Mouse (Mus musculus) heart, adult 18-20 months (tissue): Measurements from ENCODE around the gene Vps8. TPM values are rescaled to one million over a fixed set of nuclear protein-coding genes. Genes with fewer than 3 reads are reported as not detected.

Experiments used
- DNase-seq, 2 experiments: peaks; one replicate each; pipeline ENCODE4 v3.0.0; 2021 to 2022; ENCODE audit warnings: mixed read lengths in 1 of 2
- total RNA-seq, 2 experiments: library from RNA; stranded (reverse); gene quantifications; 2 replicates each; pipeline ENCODE4 v1.2.3; 2021

Vps8 gene
- total RNA-seq, 2 experiments from 2014 or later = 21.3 to 23.6 TPM

DNA sequence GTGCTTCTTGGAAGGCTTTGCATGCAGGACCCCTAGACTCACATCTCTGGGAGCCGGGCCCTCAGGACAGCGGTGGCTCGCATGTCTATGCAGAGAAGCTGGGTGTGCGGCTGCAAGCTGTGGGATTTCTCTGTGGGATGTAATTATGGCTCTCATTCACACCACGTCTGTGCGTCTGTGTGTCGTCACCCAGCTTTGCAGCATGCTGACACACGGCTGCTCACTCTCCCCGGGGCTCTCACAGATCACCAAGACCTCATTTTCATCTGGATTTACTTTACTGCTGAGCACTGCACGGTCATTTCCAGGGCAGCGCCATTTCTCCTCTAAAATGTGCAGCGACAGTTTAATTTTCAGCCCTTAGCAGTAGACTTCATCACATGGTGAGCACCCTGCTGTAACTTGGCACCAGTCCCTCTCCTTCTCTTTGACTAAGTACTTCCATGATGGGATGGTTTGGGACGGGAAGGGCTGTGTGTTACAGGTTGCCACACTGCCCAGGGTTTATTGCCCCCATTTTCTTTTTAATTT lies 205.2 kb downstream of the Vps8 start:
- no peak for DNase-seq

DNA sequence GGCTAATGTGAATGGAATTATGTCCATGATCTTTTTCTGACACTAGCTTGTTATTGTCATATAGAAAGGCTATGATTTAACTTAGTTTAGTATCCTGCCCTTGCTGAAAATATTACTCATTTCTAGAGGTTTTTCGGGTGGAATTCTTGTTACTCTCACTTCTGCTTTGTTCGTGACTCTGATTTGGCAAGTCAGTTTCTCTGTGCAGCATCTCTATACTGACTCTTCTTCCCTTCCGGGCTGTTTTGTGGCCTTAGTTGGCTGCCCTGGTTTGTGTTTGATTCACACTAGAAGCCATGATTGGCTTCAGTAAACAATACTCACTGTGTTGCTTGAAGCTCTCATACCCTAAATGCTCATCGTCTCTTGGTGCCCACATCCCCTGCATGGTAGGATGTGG lies 207.7 kb downstream of the Vps8 start:
- DNase-seq = no peak

- DNase-seq = no peak
Observed at GRCm38 (mm10) chr16:21631815-21632222, 208.9 kb downstream of the Vps8 start.

DNA sequence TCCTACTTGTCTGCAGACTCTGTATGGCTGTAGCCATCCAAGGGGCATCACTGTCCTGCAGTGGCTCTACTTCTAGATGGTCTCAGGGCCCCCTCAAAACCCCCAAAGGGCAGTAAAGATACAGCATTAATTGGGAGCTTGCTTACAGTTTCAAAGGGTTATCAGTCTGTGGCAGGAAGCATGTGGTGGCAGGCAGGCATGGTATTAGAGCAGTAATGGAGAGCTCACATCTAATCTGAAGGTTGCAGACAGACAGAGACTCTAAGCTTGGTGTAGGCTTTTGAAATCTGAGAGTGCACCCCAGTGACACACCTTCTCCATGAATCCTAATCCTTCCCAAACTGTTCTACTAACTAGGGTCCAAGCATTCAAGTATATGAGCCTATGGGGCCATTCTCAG lies 211.5 kb downstream of the Vps8 start:
- no peak for DNase-seq

- DNase-seq = peak; percentile 44 to 62
Observed at GRCm38 (mm10) chr16:21636156-21636853, 213.4 kb downstream of the Vps8 start.

DNA sequence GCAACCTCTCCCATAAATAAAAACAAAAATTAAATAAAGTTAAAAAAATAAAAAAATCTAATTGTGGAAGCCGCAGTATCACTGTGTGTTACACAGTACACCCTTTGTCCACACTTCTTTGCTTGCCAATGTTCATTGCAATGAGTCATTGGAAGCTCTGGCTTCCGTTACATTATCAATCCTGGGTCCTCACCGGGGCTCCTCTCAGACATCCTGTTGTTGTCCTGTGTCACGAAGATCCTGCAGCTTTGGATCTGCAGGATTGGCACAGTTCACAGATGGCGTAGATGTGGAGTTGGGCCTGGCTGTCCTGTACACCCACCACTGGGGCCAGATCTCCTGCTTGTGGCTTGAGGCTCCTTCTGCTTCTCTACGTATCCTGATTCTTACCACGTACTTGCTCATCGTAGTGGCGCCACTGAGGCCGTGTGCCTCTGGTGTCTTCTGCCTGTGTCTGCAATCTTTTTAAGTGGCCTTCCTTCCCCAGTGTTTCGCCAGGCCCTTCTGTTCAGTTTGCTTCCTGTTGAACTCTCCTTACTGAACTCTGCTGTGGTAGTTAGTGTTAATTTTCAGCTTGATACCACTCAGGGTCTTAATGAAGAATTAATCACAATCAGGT lies 214.4 kb downstream of the Vps8 start:
- DNase-seq = peak in 1 of 2 experiments; percentile 33

DNA sequence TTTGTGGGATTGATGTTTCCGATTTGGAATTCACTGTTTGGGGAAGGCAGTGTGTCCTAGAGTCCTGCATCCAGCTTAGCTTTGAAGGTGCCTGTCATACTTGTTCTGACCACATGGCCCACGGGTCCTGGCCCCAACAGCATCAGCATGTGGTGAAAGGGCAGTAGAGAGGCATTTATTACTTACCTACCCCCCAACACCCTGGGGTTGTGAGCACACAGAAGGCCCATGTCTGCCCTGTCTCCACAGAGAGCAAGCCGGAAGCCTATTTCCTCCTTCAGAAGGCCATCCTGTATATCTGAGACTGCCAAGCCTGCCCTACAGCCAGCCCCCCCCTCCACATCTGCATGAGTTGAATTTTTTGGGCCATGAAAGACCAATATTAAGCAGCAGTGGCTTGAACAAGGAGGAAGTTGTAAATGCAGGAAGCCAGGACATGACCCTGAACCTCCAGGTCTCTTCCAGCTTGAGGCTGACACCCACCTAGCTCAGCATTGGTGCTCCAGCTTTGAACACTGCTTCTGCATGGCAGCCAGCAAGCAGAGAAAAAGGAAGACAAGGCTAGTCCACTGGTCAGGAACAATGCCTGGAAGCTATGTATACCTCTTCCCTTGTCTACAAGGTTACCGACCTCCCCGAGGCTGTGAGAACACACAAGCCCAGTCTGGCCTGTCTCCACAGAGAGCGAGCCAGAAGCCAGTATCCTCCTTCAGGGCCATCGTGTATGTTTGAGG lies 218.0 kb downstream of the Vps8 start:
- DNase-seq = no peak

DNA sequence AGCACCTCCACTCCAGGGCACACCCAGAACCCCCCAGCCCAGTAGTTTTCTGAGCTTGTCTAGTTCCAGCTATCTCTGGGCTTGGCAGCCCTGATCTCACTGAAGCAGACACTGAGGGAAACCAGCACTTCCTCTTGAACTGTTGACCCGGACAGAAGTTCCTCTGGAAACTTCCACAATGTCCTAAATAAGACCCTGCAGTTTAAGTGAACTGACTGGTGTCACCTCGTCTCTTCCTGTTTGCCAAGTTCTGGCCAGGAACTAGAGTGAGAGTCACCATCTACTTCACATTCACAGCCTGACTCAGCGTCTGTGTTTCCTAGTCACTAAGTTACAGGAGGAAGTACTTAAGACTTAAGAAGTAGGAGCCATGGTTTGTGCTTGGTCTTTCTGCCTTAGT lies 219.0 kb downstream of the Vps8 start:
- peak; percentile 45 to 83 for DNase-seq

DNA sequence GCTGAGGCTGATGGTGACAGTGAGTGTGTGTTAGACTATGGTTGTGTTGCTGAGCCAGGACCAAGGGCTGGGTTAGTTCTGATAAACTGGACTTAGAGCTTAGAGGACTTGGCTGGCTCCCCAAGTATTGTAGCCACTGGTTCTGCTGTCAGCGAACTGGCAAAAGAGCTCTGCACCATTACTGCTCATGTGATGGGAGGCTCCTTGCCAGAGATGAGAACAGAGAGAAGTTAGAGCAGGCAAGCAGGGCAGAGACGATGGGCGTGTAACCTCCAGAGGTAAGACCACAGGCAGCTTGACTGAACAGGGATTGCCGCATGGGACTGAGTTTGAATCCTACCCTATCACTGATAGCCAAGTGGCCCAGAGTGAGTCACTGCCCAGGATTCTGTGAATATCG lies 220.0 kb downstream of the Vps8 start:
- DNase-seq = peak; percentile 78 to 80

GRCm38 (mm10) chr16:21643621-21644041 lies 220.7 kb downstream of the Vps8 start:
- DNase-seq = peak; percentile 28 to 52

GRCm38 (mm10) chr16:21644066-21644561 lies 221.2 kb downstream of the Vps8 start:
- peak; percentile 75 to 83 for DNase-seq

- no peak for DNase-seq
Observed at GRCm38 (mm10) chr16:21644574-21644973, 221.7 kb downstream of the Vps8 start.

GRCm38 (mm10) chr16:21645915-21646314 lies 223.0 kb downstream of the Vps8 start:
- peak; percentile 59 to 64 for DNase-seq

DNA sequence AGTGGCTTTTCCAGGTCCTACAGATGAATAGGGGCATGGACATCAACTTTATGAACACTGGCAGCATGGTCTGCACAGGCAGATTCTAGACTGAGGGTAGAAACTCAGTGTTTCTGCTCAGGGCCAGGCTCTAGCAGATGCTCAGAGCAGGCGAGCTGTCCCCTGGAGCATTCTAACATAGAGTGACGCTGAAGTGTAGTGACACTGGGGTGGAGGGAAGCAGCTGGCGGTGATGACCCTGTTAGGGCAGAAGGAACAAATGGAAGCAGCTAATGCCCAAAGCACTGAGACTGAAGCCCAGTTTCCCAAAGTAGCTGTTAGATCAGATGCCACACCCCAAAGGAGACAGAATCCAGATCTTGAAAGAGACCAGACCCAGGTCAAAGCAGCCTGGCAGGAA lies 223.6 kb downstream of the Vps8 start:
- DNase-seq = no peak

DNA sequence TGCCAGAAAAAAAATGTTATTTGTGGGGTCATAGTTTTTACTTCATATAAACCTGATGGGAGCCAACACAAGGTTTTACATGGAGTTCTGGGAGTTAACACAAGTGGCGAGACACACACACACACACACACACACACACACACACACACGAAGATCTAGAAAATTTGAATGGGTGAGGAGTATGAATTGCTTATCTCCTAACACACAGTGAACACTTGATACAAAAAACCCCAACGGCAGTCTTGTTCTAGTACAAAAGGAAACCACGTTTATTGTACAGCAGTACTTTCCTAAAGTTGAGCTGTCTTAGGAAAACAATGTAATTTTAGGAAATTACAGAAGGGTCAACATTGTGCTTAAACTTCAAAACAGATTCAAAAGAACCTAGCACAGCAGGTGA lies 225.9 kb downstream of the Vps8 start:
- DNase-seq = no peak

- no peak for DNase-seq
Observed at GRCm38 (mm10) chr16:21650289-21650688, 227.4 kb downstream of the Vps8 start.

- no peak for DNase-seq
Observed at GRCm38 (mm10) chr16:21651161-21651560, 228.2 kb downstream of the Vps8 start.

GRCm38 (mm10) chr16:21653151-21653550 lies 230.2 kb downstream of the Vps8 start:
- no peak for DNase-seq

DNA sequence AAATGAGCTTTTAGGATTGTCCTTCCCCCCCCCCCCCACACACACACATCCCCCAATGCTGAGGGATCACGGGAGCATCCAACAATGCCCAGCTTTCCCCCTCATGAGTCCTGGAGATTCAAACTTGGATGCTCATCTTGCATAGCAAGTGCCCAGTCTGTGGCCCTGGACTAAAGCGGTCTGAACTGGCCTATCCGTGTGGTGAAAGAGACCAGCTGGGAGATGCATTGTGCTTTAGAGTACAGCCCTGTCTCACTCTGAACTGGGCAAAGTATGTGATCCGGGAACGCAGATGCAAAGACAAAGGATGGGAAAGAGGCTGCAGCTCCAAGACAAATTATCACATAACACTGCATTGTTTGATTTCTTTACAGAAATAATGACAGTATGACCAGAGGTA lies 231.5 kb downstream of the Vps8 start:
- DNase-seq = no peak

GRCm38 (mm10) chr16:21655291-21655690 lies 232.4 kb downstream of the Vps8 start:
- DNase-seq = peak in 1 of 2 experiments; percentile 60

- no peak for DNase-seq
Observed at GRCm38 (mm10) chr16:21655961-21656360, 233.0 kb downstream of the Vps8 start.

GRCm38 (mm10) chr16:21664633-21665363 lies 241.9 kb downstream of the Vps8 start:
- no peak for DNase-seq
